Mouse (Mus musculus): ENCODE data around the gene Ppp1r15a.
"Not testable (repeated sequence)": the region's sequence is repeated elsewhere in the genome, so short reads cannot be mapped to it uniquely, and the experiment has no call there.

The Ppp1r15a gene

GRCm38 (mm10) chr7:45480310-45480709 lies 45.8 kb downstream of the Ppp1r15a start:
- not testable (repeated sequence) for DNase-seq

GRCm38 (mm10) chr7:45478774-45479173 lies 47.3 kb downstream of the Ppp1r15a start:
- peak; percentile 92 for DNase-seq

- DNase-seq, result peak; percentile 92
These were observed 49.1 kb downstream of the Ppp1r15a start for GRCm38 (mm10) chr7:45477003-45477402.

GRCm38 (mm10) chr7:45476453-45476852 lies 49.6 kb downstream of the Ppp1r15a start:
- DNase-seq, result no peak

GRCm38 (mm10) chr7:45475291-45475969 lies 50.6 kb downstream of the Ppp1r15a start:
- DNase-seq, result peak; percentile 91

Data from heart, adult 11 months (tissue).